Mouse (Mus musculus) left cerebral cortex, postnatal 10 days (tissue): ENCODE data around the gene Scn1b. TPM values are rescaled to one million over a fixed set of nuclear protein-coding genes. Genes with fewer than 3 reads are reported as not detected.
A peak's percentile ranks its signal among the peaks of the same experiment; 100 is the strongest.

Experiments used
- DNase-seq, 2 experiments: peaks; one replicate each; pipeline ENCODE4 v3.0.0; 2021 to 2022; ENCODE audit warnings: low spot score in 2 of 2, mixed read lengths in 1 of 2; ENCODE audit errors: extremely low spot score in 1 of 2
- intact Hi-C: fragments of 180-260 bp; cut with DNase I; formaldehyde crosslinking; loops from one replicate; pipeline ENCODE4 v1.15.1; 2025
- total RNA-seq, 2 experiments: library from RNA; stranded (reverse); gene quantifications; 2 replicates each; pipeline ENCODE4 v1.2.3; 2021

Scn1b gene
- total RNA-seq, 2 experiments from 2014 or later: 176 to 205 TPM

GRCm38 (mm10) chr7:31122641-31123631 is 3.9 kb downstream of the Scn1b start:
- intact Hi-C loops: no loop called here
- no peak for DNase-seq

GRCm38 (mm10) chr7:31119556-31119955 is 7.2 kb downstream of the Scn1b start:
- intact Hi-C loops: no loop called here
- no peak for DNase-seq

DNA sequence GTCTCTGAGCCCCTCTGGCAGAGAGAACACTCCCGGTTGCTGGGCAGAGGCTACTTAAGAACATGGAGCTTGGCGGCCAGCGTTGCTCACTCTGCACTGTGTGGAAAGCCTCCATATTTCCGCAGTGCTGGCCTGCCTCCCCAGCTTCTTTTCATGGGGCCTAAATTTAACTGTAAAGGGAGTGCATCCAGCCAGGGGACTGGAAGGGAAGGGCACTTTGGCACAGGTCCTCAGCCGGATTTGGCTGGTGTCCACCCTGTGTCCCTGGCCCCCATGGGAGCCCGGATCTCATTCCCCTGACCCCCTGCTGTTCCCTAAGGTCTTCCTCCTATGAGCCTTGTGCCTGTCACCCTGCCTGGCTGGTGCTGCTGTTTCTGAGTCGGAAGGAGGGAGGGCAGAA is 8.3 kb downstream of the Scn1b start:
- no peak for DNase-seq

GRCm38 (mm10) chr7:31117465-31117864 is 9.3 kb downstream of the Scn1b start:
- intact Hi-C loops: no loop called here
- DNase-seq: no peak

More for the DNA sequence above, 8.3 kb downstream of the Scn1b start:
- intact Hi-C loops: no loop called here

GRCm38 (mm10) chr7:31116721-31117145 is 10.1 kb downstream of the Scn1b start:
- DNase-seq: peak in 1 of 2 experiments; percentile 64
- intact Hi-C loops: no loop called here

DNA sequence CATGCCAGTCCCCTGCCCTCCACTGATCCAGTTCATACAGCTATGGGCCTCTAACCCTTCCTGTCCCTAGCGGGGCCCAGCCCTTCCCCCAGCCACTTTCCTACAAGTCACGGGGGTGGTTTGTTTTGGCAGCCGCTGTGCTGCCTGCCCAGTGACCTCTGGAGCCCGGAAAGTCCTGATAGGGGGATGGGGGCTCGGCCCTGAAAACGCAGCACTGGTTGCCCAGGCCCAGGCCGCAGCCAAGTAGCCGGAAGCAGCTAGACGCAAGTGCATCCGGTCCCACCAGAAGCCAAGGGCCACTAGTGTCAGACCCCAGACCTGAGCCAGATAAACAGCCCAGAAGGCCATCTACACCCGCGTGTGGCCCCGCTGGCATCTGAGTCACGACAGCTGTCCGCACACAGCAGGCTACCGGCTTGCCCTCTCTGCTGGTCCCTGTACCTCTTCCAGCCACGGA is 11.2 kb downstream of the Scn1b start:
- DNase-seq: peak in 1 of 2 experiments; percentile 86
- intact Hi-C loops: no loop called here

- DNase-seq: no peak
- intact Hi-C loops: no loop called here
Observed at GRCm38 (mm10) chr7:31115182-31115581, 11.6 kb downstream of the Scn1b start, which contains the start of gene Hpn. Gene Hpn, minus strand, starts transcription at chr7:31115290.

DNA sequence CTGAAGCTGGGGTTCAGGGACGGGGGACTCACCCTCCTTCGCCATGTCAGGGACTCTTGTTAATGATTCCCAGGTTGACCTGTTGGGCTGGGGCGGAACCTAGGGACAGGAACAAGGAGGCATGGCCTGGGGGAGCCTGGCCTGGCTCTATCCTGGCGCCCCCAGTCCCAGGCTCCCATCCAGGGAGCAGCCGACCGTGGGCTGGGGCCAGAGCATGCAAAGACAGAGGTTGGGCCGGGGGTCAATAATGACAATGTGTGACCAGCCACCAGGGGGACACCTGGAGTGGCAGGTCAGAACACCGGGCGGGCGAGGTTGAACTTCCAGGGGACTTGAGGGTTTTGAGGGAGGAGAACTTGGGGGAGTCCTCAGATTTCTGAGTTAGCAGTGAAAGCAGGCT is 12.2 kb downstream of the Scn1b start:
- DNase-seq: no peak
- intact Hi-C loops: no loop called here

GRCm38 (mm10) chr7:31113800-31114199 is 13.0 kb downstream of the Scn1b start:
- DNase-seq: no peak
- intact Hi-C loops: no loop called here

DNA sequence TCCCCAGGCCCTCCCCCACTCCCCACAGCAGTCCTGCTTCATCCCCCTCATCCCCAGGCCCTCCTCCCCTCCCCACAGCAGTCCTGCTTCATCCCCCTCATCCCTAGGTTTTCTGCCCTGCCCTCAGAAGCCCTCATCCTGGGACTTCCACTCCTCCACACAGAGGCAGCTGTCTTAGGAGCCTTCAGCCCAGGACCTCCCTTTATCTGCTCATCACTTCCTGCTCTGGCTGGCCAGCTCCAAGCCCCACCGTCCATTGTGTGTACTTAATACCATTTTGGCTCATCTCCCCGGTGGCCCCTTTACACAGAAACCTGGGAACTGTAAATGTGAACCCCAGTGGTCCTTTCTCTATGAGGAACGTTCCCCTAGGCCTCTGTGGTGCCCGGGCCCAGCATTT is 14.8 kb downstream of the Scn1b start:
- intact Hi-C loops: no loop called here
- no peak for DNase-seq

- intact Hi-C loops: no loop called here
- no peak for DNase-seq
Observed at GRCm38 (mm10) chr7:31110861-31111385, 15.9 kb downstream of the Scn1b start.

DNA sequence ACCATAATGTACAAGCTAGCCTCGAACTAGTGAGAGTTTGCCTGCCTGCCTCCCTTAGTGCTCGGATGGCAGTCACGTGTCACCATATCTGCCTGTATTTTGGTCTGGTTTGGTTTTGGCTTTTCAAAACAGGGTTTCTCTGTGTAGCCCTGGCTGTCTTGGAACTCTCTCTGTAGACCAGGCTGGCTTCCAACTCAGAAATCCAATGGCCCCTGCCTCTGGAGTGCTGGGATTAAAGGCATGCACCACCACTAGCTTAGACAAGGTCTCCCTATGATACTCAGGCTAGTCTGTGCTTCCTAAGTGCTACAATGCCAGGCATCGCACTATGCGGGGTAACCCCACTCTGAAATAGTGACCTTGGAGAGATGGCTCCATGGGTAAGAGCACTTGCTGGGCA is 17.0 kb downstream of the Scn1b start:
- intact Hi-C loops: no loop called here
- DNase-seq: no peak

DNA sequence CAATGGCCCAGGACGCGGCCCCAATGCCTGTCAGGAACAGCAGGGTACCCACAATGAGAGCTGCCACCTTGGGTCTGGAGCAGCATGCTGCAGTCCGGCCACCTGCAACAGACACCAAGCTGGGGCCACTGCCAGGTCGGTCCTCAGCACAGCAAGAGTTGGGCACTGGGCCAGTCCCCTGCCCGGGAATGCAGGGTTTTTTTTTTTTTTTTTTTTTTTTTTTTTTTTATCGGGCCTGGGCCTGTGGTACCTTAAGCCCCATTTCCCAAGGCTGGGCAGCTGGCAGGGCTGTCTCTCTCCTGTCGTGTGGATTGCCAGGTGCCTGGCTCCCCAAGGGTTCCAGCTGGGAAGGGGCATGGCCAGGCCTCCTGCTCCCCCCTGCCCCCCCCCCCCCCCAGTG is 17.7 kb downstream of the Scn1b start:
- intact Hi-C loops: no loop called here
- peak in 1 of 2 experiments; percentile 61 for DNase-seq

GRCm38 (mm10) chr7:31107781-31108180 is 19.0 kb downstream of the Scn1b start:
- intact Hi-C loops: no loop called here
- no peak for DNase-seq

GRCm38 (mm10) chr7:31106166-31106565 is 20.6 kb downstream of the Scn1b start:
- intact Hi-C loops: no loop called here
- no peak for DNase-seq

GRCm38 (mm10) chr7:31105061-31105768 is 21.6 kb downstream of the Scn1b start:
- DNase-seq: peak in 1 of 2 experiments; percentile 66
- intact Hi-C loops: no loop called here

- no peak for DNase-seq
- intact Hi-C loops: no loop called here
Observed at GRCm38 (mm10) chr7:31100786-31101185, 26.0 kb downstream of the Scn1b start.

DNA sequence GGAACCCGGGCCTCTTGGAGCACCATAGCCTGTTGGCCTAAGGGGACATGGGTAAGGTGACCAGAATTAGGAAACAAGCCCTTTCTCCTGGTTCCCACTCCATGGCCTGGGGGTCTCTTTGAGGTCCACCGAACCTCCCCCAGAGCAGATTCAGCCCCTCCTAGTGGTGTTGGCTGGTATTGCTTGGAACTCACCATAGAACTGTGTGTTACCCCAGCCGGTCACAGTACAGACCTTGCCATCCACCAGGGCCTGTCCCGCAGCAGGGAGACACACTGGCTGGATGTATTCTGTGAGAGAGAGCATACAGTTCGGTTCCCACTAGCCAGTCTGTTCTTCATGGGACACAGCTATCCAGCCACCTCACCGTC is 27.2 kb downstream of the Scn1b start:
- intact Hi-C loops: no loop called here
- DNase-seq: no peak
